Mouse (Mus musculus) embryonic facial prominence, embryonic 14.5 days (tissue): ENCODE measurements at regions not wholly inside any gene's neighbourhood (a gene's known extent, or its start where the extent isn't known, plus 50 kb on each side); places are given as distances from the start of the nearest gene placed in this dataset.

Source experiments
- ATAC-seq: fragments of 200-750 bp; cut with Nextera tagmentation; 2 replicates; pipeline ENCODE4 v1.8.0; 2017; ENCODE audit warnings: low read depth, moderate number of reproducible peaks, moderate TSS enrichment
- DNase-seq: peaks from one replicate; pipeline ENCODE4 v3.0.0-alpha.2; 2015; ENCODE audit warnings: low spot score
- H3K27ac ChIP-seq: fragments of 300-500 bp; sonication (generic); replicated peaks from 2 replicates; pipeline ENCODE4 v1.5.1; 2014; ENCODE audit warnings: low read depth, mild to moderate bottlenecking, low read length, moderate library complexity
- H3K27me3 ChIP-seq: fragments of 300-500 bp; sonication (generic); replicated peaks from 2 replicates; pipeline ENCODE4 v1.6.1; 2014; ENCODE audit warnings: low read length; ENCODE audit not compliant: control insufficient read depth, insufficient read depth
- H3K36me3 ChIP-seq: fragments of 300-500 bp; sonication (generic); 2 replicates; pipeline ENCODE4 v1.6.1; 2014; ENCODE audit warnings: low read length, mixed read lengths; ENCODE audit not compliant: control insufficient read depth, insufficient read depth
- H3K4me1 ChIP-seq: fragments of 300-500 bp; sonication (generic); 2 replicates; pipeline ENCODE4 v1.6.1; 2014; ENCODE audit warnings: antibody characterized with exemption, low read length; ENCODE audit not compliant: control insufficient read depth, insufficient read depth
- H3K4me2 ChIP-seq: fragments of 300-500 bp; sonication (generic); 2 replicates; pipeline ENCODE4 v1.6.1; 2014; ENCODE audit warnings: low read depth, mild to moderate bottlenecking, low read length, moderate library complexity, mixed read lengths
- H3K4me3 ChIP-seq: fragments of 300-500 bp; sonication (generic); 2 replicates; pipeline ENCODE4 v1.5.1; 2014; ENCODE audit warnings: low read depth, mild to moderate bottlenecking, low read length
- H3K9ac ChIP-seq: fragments of 300-500 bp; sonication (generic); 2 replicates; pipeline ENCODE4 v1.6.1; 2014; ENCODE audit warnings: low read depth, mild to moderate bottlenecking, low read length, moderate library complexity, mixed read lengths
- H3K9me3 ChIP-seq: fragments of 300-500 bp; sonication (generic); 2 replicates; pipeline ENCODE4 v1.6.1; 2016; ENCODE audit warnings: low read length; ENCODE audit not compliant: control insufficient read depth
- WGBS: fragments of 180-500 bp; shearing (Covaris S2); extraction: QIAGEN DNeasy Blood & Tissue Kit; methylation state at CpG from one replicate; pipeline ENCODE4 v1.1.7; 2014; 5-methylcytosine and 5-hydroxymethylcytosine counted together

DNA sequence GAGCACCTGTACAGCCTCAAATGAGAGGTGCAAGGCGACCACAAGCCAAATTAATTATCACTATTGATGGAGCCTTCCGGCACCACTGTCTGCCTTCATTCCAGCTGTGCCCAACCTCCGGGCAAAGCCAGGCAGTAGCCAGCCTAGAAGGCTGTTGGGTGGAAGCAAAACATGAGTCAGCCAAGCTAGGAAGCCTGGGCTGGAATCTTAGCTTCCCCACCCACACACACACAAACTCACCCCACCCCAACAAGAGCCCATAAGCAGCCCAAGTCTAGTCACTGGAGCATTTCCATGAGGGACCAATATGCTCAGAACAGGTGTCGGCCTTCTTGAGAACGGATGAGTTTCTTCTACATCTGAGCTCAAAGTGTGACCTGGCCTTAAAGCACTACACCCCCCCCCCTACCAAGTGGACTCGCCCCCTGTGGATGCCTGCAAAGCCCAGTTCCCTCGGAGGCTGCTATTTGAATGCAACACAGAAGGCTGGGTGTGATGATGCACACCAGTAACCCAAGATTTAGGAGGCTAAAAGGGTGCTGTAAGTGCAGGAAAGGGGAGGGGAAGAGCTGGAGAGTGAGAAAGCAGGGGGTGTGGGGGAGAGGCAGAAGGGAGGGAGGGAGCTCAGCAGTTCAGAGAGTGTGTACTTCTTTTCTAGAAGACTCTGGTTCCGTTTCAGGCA lies 200.1 kb downstream of the Bcor start:
- no peaks in the 10 kb centered on the region for H3K9me3 ChIP-seq
- WGBS: 67% methylated on average over 8 of the region's 8 CpGs
- H3K27me3 ChIP-seq: no peaks in the 10 kb centered on the region
- ATAC-seq: no peak
- H3K27ac ChIP-seq: no peak overlapping the region
- H3K9ac ChIP-seq: no peak overlapping the region
- H3K4me1 ChIP-seq: no peaks in the 10 kb centered on the region
- H3K4me2 ChIP-seq: no peak overlapping the region
- no peaks in the 10 kb centered on the region for H3K36me3 ChIP-seq
- no peak overlapping the region for H3K4me3 ChIP-seq
- no peak for DNase-seq

DNA sequence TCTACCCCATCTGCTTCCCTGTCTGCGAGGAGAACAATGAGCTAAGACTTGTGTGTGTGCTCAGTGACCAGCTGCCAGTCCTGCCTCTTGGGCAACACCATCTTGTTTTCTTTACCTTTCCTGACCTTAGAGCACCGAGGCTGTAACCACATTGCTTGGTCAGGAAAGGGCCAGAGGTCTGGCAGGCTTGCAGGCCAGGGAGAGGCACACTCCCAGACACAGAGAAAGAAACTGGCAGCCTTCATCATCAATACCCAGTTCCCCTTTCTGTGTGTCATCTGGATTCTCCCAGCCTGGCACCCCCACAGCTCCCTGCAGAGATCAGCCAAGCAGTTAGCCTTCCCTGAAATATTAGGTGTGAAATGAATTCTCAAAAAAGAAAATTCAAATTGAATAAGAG lies 198.8 kb downstream of the Bcor start:
- Histone ChIP-seq H3K9ac (no peak overlapping the region), H3K4me3 (no peak overlapping the region), H3K9me3 (no peaks in the 10 kb centered on the region), H3K27me3 (peaks cover 4% of the 10 kb centered on the region; the same call in 1 of the 2 replicates), H3K27ac (no peak overlapping the region), H3K4me1 (no peaks in the 10 kb centered on the region), H3K4me2 (no peak overlapping the region), H3K36me3 (no peaks in the 10 kb centered on the region)
- DNase-seq (no peak), ATAC-seq (no peak)
- WGBS: 35% methylated on average over 2 of the region's 2 CpGs

- ATAC-seq: no peak
Measured at GRCm38 (mm10) chrX:11964428-11964827, 195.7 kb downstream of the Bcor start.

GRCm38 (mm10) chrX:11978679-11979078 lies 181.5 kb downstream of the Bcor start:
- Histone ChIP-seq H3K9ac (no peak overlapping the region), H3K4me1 (no peaks in the 10 kb centered on the region), H3K9me3 (no peaks in the 10 kb centered on the region), H3K4me3 (no peak overlapping the region), H3K36me3 (no peaks in the 10 kb centered on the region), H3K27ac (no peak overlapping the region), H3K4me2 (no peak overlapping the region), H3K27me3 (no peaks in the 10 kb centered on the region)
- no peak for DNase-seq
- 67% methylated on average over 4 of the region's 4 CpGs for WGBS
- ATAC-seq: no peak

More at GRCm38 (mm10) chrX:11964428-11964827, 195.7 kb downstream of the Bcor start:
- Histone ChIP-seq H3K4me3 (no peak overlapping the region), H3K4me2 (no peak overlapping the region), H3K4me1 (no peaks in the 10 kb centered on the region), H3K27me3 (peaks cover 4% of the 10 kb centered on the region; the same call in 1 of the 2 replicates), H3K9ac (no peak overlapping the region), H3K36me3 (no peaks in the 10 kb centered on the region), H3K9me3 (no peaks in the 10 kb centered on the region), H3K27ac (no peak overlapping the region)
- 64% methylated on average over 3 of the region's 3 CpGs for WGBS
- no peak for DNase-seq

GRCm38 (mm10) chrX:11983276-11983675 lies 176.9 kb downstream of the Bcor start:
- H3K4me1 ChIP-seq: no peaks in the 10 kb centered on the region
- ATAC-seq (no peak), DNase-seq (no peak)
- no peak overlapping the region for H3K27ac ChIP-seq
- no peak overlapping the region for H3K4me2 ChIP-seq
- H3K27me3 ChIP-seq: peaks cover 5% of the 10 kb centered on the region; the same call in 1 of the 2 replicates
- H3K36me3 ChIP-seq: no peaks in the 10 kb centered on the region
- no peak overlapping the region for H3K9ac ChIP-seq
- H3K9me3 ChIP-seq: no peaks in the 10 kb centered on the region
- 79% methylated on average over 1 of the region's 1 CpGs for WGBS
- H3K4me3 ChIP-seq: no peak overlapping the region
